Mouse (Mus musculus): ENCODE results near the gene Dnajc22.

Dnajc22 gene

DNA sequence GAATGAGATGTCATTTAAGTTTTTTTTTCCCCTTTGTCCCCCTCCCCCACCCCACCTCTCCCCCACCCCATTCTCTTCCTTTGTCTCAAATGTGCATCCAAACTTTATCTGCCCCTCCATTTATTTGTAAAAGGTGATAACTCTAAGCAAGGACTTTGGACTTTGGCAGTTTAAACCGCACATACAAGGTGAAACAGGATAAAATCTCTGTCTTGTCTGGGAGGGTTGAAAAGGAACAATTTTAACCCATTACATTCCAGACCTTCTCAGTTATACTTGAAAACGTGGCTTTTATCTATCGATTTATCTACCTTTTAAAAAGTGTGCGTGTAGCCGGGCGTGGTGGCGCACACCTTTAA, 22.1 kb downstream of the Dnajc22 start:
- no peak for DNase-seq (ENCODE audit: low read depth)

DNA sequence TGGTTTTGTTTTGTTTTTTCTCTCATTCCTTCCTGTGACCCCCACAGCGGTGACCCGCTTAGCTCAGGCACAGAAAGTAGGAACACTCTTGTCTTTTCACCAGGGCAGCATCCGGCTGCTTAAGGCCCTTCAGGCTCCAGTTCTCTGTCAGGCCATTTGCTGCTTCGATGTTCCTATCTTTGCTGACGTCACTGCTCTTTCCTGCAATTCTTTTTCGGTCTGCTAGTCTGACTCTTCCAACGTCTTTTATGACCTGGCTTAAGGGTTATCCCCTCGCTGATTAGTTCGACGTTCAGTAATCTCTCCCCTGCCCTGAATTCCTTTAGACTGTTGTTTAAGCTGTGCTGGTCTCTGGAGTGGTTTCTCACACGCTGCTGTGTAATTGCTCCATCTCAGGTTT, 23.6 kb downstream of the Dnajc22 start:
- DNase-seq (ENCODE audit: low read depth), result no peak

DNA sequence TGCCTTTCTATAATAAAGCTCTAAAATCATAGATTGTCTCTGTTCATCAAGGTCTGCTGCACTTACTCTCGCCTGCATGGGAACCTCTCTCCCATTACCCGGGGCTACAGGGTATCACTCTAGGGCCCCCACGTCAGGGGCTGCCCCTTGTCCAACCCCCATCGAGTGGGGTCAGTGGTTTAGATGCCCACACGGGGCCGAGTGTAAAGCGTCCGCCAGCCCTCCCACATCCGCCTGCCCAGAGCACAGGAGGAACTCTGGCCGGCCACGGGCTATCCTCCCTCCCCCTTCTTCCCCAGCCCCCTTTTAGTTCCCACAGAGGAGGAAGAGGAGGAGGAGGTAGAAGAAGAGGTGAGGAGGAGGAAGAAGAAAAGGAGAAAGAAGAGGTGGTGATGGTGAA, 27.8 kb downstream of the Dnajc22 start:
- peak; percentile 68 for DNase-seq (ENCODE audit: low read depth)

GRCm38 (mm10) chr15:99122642-99123041, 29.7 kb downstream of the Dnajc22 start:
- peak; percentile 64 for DNase-seq (ENCODE audit: low read depth)

DNA sequence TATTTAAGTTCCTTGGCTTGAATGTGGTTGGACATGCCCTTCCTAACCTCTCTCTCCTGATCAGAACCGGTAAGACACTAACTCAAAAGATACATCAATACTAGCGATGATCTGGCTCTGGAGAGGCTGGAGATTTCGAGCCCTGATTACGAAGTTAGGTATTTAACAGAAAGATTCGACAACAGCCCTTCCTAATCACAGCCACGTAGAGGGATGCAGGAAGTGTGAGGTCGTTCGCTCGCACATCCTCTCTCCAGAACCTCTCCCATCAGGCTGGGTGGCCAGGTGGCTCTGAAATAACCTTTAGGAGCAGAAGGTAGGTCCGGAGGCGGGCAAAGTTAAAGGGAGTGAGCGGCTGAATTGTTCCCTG, 32.7 kb downstream of the Dnajc22 start, which contains the start of gene Spats2:
TSS of gene Spats2 (plus strand) at position 206 of the 370 bp plus-strand sequence.
- DNase-seq (ENCODE audit: low read depth), result peak; percentile 59

DNA sequence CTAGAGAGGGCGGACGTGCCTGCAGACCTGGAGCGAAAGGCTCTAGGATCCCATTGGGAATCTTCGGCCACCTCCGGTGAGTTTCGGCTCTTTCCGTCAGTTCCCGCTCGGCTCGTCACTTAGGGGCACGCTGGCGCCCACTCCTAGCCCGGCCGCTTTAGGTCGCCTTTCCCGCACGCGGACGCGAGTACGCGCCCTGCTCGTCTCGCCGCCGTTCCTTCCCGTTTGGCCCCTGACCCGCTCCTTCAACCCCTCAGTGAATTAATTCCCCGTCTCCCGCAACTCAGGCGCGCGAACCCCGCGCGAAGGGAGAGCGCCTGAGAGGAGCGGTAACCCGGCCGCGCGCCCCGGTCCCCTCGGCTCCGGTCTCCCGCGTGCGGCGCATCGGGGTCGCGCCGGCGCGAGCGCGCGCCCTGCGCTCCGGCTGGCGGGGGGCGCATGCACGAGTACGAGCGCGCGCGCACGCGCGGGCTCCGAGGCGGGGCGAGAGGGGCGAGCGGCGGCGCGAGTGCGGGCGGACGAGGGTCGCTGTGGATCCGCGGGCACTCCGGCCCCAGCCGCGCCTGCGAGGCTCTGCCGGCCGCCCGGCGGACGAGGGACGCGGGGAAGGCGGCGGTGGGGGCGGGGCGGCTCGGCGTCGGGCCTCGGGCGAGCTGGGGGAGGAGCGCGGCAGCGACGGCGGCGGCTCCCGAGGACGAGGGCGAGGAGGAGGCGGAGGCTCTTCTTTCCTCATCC, 33.3 kb downstream of the Dnajc22 start:
- peak; percentile 73 for DNase-seq (ENCODE audit: low read depth)

DNA sequence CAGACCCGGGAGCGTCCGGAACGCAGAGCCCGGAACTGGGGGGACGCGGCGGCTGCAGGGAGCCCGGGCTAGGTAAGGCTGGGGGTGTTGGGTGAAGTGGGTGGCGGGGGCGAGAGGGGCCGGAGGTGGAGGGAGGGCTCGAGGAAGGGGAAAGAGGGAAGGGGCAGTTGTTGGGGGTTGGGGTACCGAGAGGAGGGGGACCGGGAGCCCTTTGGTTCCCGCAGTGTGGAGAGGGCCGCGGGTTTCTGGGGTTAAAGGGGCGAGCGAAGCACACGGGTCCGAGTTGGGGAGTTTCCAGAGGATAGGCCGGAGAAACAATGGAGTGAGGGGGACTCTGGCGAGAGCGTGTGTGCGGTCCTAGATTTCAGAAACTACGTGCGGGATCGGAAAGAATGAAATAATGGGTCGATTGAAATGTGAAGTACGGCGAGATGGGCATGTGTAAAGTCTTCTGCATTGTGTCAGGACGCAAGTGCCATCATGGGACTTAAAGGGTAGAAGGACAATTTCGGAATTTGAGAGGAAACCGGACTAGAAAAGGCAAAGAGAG, 33.9 kb downstream of the Dnajc22 start:
- peak; percentile 48 for DNase-seq (ENCODE audit: low read depth)

DNA sequence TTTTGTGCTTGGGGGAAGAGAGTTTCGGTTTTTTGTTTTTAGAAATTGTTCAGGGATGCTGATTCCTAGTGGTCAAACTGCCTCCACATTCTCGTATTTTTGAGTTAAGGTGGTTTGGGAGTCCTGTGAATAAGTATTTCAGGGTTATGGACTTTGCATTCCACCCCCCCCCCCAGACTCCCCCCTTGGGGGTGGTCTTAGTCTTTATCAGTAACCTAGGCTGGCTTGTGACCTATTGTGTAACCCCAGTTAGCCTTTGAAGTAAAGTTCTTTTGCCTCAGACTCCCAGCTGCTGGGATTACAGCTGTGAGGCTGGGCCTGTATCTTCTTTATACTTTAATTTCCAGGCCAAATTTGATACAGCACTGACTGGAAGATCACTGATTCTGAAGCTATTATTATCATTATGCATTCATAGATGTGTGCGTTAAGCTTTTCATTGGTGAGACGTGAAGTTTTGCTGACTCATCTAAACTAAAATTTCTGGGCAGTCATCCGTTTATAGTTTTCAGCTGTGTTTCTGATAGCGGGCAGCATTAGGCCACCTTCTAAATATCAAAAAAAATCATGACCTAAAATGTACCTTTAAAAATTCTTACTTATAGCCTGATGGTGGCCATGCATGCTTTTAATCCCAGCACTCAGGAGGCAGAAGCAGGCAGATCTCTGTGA, 35.0 kb downstream of the Dnajc22 start:
- DNase-seq (ENCODE audit: low read depth), result peak; percentile 32

DNA sequence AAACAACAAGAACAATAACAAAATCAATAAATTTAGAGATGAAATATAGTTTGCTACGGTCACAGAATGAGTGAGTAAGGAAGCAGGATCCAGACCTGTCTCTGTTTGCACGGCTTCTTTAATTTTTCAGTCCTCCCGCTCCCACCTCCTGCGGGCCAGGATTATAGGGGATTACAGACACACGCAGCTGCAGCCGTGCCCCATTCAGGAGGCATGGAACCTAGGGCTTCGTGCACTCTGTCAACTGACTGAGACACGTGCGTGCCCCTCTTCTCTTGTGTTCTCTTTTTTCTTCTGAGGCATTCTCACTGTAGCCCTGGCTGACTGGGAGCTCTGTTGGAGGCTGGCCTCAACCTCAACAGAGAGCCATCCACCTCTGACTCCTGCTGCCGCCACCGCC, 36.5 kb downstream of the Dnajc22 start:
- DNase-seq (ENCODE audit: low read depth), result no peak

DNA sequence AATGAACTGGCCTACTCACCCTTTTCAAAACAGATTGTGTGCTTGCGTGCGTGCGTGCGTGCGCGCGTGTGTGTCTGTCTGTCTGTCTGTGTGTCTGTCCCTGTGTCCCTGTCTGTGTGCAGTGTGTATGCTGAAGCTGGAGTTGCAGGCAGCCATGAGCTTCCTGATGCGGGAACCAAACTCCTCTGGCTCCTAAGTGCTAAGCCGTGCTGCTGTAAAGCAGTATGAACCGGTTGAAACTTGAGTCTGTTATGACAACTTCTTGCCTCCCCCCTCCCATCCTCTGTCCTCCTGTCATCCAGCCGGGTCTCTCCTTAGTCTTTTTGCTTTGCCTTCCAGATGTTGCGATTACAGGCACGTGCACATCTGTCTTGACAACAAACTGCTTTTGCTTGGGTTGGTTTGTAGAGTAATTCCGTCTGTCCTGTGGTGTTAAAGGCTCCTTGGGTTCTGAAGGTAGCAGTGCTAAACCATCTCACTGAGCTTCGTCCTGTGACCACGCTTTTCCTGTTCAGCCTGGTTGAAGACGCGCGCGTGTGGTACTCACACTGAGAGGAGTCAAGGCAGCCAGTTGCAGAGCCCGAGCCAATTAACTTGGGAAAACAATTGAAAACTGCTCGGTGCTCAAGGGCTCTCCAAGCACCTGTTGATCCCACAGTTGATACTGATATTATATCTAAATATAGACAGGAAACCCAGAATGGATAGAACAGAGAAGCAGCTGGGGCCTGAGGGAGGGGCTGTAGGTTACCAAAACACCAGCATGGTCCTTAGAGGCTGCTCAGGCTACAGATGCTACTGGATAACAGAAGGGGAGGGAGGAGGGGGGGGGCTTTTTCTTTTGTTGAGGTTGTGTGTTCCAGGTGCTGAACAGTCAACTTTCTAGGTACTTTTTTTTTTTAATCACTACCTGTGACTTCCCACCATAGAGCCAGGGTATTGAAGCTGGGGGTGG, 37.3 kb downstream of the Dnajc22 start:
- peak; percentile 71 for DNase-seq (ENCODE audit: low read depth)

DNA sequence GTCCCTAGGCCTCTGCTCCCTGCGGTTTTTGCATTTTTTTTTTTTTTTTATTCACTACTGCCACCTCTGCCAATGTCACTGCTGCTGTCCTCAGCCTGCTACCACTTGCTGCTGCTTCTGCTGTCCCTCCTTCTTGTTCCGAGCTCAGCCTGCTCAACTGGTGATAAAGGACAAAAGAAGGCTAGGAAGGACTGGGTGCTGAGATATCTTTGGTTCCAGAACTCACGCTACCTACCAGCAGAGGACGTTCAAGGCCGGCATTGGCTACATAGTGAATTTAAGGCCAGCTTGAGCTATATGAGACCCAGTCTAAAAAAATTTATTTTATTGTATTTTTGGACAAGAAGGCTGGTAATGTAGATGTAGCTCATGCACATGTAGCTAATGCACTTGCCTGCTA, 45.4 kb downstream of the Dnajc22 start:
- DNase-seq (ENCODE audit: low read depth), result no peak

GRCm38 (mm10) chr15:99139669-99140068, 46.7 kb downstream of the Dnajc22 start:
- peak; percentile 61 for DNase-seq (ENCODE audit: low read depth)

DNA sequence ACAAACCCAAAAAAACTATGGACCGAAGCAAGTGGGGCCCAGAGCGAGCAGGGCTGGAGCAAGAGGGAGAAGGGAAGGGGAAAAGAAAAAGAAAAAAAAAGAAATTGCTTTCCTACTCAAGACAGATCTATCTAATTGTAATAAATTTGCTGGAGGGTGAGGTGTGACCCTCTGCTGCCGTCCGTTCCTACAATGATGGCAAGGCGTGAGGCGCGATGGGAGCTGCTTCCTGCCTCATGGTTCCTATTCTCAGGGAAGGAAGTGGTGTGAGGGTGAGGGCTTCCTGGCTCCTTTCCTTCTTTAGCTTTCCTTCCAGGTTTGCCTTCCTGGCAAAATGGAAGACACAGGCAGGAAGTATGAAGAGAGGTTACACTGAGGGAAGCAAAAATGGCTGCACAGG, 57.5 kb downstream of the Dnajc22 start:
- DNase-seq (ENCODE audit: low read depth), result no peak

GRCm38 (mm10) chr15:99151324-99151723, 58.4 kb downstream of the Dnajc22 start:
- no peak for DNase-seq (ENCODE audit: low read depth)

DNA sequence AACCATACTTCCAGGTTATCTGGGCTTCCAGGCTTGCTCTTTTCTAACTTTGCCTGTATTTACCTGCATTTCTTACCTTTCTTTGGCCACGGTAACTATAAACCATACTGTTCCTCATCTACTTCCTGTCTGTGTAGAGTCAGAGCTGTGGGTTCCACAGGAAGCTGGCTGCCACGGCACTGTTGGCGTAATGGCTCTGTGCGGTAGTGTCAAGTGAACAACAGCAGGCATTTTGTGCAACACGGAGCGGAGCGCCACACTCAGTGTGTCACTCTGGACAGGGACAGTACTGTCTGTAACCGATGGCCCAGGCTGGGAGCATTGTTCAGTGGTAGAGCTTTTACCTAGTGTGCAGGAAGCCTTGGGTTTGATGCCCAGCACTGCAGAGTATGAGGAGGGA, 60.5 kb downstream of the Dnajc22 start:
- no peak for DNase-seq (ENCODE audit: low read depth)

Data from 416B (cell line).